Mouse (Mus musculus) urinary bladder, adult 18-20 months (tissue): ENCODE measurements at regions not wholly inside any gene's neighbourhood (a gene's known extent, or its start where the extent isn't known, plus 50 kb on each side); places are given as distances from the start of the nearest gene placed in this dataset.
A peak's percentile ranks its signal among the peaks of the same experiment; 100 is the strongest.

Experiments used
- DNase-seq, 2 experiments: peaks; one replicate each; pipeline ENCODE4 v3.0.0; 2022; ENCODE audit warnings: low spot score in 2 of 2, mixed read lengths in 2 of 2

GRCm38 (mm10) chr12:19387706-19388105 lies 566.6 kb upstream of the Gm21863 start:
- peak; percentile 26 to 34 for DNase-seq
